Mouse (Mus musculus) spleen, embryonic (tissue): ENCODE data around the gene Gm42906.

Experiments used
- CTCF ChIA-PET: fragments of 350-600 bp; sonication (Branson Sonifier 250); formaldehyde crosslinking; loops from one replicate; lab custom pipeline; 2022; lab: Charles Lee

Gm42906 gene

DNA sequence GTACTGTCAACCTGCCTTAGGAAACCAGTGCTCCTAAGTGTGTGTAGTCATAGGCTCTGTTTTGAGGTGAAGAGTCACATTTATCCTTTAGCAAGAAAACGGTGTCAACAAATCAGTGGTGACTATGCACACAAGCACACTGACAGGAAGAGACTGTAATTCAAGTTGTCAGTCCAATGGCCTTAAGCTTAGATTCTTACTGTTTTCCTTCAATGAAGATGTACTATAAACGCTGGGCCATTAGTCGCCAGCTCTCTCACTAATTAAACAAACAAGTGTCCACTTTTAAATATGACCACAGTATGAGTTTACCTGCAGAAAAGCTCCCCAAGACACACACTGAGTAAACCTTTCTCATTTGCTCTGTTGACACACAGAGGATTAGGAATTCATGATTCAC lies 238.6 kb downstream of the Gm42906 start:
- CTCF ChIA-PET = no interaction called here

DNA sequence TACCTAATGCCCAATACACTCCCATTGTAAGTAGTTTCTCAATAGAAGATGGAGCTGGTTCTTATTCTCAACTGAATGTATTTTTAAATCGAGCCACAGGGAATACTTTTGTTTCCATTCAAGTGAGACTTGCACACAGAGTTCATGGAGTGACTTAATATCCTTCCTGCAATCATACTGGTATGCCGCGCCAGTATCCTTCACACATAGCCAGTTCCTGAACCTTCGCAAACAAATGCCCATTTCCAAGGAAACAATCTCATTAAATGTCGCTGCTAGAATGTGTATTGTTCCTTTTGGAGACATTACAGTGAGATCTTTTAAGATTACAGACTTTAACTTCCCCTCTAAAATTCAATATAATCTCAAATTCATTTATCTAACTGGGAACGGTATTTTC lies 239.3 kb downstream of the Gm42906 start:
- CTCF ChIA-PET = no interaction called here

DNA sequence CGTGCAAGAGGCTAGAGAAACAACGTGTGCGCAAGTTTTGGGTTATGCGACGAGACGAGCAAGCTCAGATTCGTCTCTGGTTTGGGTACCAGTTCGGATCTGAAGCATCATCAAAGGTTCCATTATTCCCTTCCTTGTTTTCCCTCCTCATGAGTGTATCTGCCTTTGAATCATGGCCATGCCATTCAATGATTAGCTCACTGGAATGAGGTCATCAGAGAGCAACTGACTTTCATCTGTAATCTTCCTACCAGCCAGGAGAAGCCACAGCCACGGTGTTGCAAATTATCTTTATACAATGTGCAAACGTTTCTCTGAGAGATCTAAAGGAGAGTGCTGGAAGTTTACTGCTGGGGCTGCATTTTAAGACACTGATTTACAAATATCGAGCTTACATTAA lies 240.6 kb downstream of the Gm42906 start:
- CTCF ChIA-PET = no interaction called here

DNA sequence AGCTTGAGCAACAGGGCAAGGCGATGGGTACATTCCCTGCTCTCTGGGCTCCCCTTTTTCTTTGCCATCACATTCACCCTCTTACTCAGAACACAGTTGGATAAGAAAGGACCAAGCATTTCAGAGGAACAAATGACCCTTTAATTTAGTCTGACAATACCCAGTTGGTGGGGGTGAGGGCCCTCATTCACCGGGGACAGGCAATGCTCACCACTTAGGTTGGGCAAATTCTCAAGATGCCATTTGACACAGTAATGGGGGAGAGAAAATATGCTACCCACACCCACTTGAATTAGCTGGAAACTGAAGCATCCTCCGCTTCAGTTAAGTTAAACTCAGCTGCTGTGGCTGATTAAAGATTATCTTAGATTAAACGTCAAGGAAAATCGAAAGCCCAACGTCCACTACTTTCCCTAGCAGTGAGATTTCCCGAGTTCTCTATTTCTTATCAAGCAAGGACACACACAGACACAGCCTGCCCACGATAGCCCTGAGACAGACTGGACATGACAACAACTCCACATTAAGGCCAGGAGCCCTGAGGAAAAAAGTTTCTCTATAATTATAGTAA lies 242.6 kb downstream of the Gm42906 start:
- CTCF ChIA-PET = no interaction called here

DNA sequence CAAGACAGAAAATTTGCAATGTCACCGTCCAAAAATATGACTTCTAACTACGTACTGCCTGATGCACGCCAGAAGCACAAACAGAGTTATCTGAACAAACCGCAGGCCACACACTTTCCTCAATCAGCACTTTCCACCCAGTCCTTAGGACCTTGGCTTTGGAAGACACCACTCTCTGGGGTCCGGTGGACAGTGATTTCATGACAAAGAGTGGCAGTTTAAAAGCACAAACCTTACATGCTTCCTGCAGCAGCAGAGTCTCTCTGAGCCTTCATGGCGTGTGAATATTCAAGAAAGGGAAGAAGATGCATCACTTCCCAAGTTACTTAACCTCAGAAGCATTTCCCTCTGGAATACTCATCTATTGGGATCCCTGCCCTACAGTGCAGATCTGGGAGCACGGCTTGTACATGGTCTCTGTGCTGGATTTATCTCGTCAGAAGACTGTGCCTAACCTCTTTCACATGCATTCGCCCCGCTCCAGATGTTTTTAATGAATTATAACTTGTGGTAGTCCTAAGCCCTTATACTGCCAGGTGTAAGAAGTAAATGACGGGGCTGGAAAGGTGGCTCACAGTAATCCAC lies 244.2 kb downstream of the Gm42906 start:
- CTCF ChIA-PET = no interaction called here

DNA sequence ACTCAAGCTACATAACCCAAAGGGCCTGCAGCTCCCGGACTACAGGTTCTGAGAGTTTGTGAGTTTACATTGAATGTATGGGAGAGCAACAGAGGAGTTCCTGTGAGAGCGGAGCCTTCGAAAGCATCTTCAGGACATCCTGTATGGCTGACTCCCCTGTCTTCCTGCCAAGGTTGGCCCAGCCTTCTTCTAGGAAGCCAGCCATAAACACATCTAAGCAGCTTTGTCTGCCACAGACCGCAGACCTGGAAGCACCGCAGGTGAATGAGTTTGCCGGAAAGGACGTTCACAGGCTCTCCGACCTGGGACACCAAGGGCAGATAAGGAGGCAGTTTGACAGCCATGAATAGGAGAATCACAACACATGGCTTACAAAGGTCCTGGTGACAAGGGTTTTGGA lies 246.7 kb downstream of the Gm42906 start:
- CTCF ChIA-PET = no interaction called here

DNA sequence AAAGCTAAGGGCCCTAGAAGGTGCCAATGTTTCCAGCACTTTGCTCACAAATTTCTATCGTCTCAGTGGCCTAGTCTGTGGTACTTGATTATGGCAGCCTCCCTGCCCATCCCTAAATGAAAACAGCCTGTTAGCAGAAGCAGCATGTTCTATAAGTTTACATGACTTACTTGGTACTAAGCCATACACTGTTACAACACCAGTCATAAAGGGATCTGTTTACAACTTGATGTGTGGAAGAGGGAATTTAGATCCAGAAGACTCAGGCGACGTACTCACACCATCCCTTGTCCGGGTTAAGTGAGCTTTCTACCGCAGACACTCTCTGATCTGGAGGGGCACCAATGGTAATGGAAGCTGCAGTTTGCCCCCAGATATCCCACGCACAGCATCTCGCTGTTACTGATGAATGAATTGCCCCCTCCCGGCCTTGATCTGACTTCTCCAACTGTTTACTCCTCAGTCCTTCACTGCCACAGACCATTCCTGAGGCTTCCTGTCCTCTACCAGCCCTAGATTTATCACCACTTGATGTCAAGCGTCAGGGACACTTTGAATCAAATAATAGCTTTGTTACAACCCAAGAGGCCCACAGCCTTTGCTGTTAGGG lies 247.7 kb downstream of the Gm42906 start:
- CTCF ChIA-PET = no interaction called here

DNA sequence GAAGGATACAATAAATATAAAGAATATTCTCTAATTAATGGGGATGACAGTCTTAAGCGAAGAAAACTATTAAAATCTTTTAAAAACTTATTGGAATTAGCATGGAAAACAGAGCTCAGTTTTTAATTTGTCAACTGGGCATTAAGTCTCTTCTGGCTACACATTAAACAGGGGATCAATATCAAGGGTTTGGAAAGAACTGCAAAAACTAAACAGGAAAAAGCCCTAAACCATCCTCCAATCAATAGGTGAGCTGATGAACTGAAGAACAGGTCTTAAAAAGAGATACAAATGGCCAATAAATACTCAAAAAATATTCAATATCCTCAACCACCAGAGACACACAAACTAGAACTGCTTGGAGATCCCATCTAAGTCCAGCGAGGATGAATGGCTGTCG lies 250.8 kb downstream of the Gm42906 start:
- CTCF ChIA-PET = no interaction called here

DNA sequence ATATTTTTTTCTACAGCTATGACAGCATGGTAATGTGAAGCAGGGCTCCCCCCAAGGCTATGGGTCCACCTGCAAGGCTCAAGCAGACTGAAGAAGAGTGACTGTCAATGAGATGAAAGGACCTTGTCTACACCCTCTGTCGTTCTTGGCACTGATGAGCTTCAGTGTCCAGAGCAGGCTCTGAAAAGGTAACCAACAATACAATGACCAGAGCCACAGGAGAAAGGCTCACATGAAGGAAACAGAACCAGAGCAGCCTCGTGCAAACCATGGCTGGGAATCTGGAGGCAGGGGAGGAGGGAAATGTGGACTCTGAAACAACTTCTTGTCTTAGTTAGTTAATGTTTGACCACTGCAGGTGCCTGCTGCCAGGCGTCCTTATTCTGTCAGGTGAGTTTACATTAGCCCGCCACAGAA lies 252.1 kb downstream of the Gm42906 start:
- CTCF ChIA-PET = no interaction called here

DNA sequence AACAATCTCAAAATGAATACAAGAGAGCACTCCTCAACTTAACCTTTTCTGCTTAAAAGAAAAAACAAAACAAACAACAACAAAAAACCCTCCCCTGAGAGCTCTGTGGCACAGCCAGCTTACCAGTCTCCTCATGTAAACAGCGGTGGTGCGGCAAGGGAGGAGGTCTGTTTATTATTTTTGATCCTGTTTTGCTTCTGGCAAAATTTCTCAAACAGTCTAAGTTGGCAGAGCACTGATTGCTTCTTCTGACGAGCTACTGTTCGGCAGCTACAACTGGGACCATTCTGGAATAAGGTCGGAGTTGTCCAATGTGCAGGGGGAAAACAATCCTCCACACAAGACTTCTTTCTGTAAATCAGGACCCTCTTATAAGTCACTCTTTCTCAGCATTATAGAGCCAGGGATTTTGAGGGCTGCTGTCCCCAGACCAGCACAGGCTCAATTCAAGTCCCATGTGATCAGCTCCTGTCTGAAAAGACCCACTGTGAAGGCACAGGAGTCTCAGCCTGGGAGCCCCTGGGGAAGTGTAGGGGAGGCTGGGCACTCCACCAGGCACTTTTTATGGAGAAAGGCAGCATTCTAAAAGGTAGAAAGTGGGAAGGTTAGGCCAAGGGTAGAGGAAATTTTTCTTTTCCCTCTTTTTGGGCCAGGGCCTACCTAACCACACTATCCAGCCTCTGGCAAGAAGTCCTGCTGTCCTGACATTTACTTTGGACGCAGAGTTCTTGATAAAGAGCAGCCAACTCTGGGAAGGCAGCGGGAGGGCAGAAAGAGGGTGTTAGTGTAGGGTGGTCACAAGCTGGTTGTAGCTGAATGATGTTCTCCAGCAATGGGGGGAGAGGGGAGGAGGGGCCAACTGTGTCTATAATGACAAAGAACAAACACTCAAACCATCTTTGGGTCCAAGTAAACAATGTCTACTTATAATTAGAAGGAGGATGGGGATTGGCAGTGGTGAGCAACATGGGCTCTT lies 253.2 kb downstream of the Gm42906 start:
- CTCF ChIA-PET = no interaction called here

DNA sequence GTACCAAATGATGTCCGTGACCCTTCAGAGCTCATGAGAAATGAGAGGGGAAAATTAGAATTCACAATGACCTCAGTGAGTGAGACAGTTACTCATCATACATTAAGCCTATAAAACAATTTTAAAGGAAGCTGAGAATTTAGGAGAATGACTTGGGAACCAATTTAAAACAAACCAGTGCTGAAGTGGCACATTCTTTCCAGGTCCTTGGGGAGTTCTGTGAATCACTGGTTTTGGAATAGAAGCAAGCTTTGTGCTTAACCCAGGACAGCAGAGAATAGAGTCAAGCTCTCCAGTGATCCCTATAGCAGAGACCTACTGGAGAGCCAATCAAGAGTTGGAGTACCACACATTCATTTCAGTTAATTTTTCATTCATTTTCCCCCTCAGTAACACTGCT lies 254.2 kb downstream of the Gm42906 start:
- CTCF ChIA-PET = no interaction called here

DNA sequence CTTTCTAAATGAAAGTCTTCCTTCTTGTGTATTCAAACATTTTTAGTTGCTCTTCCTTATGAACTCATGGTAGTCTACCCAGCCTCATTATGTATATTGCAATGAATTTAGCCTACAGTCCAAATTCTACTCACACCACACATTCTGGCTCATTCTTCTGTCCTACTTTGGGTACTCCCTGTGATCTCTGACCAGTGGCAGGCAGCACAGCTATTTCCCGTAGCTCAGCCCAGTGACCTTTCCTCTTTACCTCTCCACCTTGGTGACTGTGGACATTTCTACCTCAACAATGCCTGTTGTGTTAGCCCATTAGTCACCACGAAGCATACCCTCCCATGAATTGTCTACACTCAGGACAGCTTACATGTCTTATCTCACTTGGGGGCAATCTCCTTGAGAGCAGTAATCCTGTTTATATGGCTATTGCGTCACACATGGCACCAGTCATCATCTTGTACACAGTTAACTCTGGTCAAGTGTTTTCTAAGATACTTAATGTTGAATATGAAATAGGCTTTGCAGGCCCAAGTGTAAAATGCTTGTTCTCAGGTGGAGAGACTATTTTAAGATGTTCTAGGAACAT lies 257.7 kb downstream of the Gm42906 start:
- CTCF ChIA-PET = no interaction called here

DNA sequence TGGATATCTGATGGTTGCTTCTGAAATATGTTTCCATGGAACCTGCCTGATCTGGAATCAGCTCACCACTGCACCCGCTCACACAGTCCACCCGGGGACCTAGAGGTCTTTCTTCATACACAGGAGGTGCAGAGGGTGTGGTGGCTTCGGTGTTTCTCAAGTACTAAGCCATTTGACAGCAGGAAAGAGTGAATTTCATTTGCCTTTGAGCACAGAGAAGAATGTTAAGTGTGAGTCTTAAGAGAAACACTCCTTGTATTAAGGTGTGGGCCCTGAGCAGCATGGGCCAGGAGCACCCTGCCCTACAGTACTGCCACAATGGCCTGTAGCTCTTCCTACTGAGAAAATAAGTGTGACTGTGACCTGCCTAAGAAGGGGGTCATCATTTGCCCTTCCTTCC lies 259.8 kb downstream of the Gm42906 start:
- CTCF ChIA-PET = no interaction called here

DNA sequence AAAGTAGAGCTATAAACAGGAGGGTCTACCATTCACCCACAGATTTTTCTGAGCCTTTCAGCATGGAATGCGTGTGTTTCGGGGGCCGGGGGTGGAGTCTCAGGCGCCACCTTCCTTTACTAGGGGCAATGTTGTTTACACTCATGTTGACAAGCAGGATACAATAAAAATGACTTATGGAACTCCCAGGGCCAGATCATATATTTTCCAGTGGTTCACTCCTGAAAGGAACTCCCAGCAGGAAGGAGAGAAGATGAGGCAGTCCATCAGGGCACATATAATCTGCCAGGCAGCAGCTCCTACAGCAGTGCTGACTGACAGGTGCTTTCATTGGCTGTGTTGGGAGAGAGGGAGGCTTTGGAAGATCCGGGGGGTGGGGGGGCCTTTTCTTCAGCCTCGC lies 260.3 kb downstream of the Gm42906 start:
- CTCF ChIA-PET = no interaction called here

DNA sequence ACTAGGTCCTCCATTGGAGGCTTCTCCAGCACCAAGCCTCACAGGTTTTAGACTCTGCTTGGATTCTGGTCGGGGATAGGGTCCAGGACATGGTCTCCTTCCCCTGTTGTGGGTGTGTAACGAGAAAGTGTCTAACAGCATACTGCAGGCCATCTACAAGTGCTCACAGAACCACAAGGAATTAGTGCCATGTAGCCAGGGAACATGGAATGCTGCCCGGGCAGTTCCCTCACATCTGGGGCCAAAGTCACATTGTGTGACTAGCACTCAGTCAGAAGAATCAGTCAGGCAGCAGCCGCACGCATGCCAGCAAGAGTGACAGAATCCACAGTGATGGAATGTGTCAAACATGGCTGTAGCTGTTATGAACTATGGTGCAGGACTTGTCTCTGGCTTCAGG lies 261.7 kb downstream of the Gm42906 start:
- CTCF ChIA-PET = no interaction called here

DNA sequence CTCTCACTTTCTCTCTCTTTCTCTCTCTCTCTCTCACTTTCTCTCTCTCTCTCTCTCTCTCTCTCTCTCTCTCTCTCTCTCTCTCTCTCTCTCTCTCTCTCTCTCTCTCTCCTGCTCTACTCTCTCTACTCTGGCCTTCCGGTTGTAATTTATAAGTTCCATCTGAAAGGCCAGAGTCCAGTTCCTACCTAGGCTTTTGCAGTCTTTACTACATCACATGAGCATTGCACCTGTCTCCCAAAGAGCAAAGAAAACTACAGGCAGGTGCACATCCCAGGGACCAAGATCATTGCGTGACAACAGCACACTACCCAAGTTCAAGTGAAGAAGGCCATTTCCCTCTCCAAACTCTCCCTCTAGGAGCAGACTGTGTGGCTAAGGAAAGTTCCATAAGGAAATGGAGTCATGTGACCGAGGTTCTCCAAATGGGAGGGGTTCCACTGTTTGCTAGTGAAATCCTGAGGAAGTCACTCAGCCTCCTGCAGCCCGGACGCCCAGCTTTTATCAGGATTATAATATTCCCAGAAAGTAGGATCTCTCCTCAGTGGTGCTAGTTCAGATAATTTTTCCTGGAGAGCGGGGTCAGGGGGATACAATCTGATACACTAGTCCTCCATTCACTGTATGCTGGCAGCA lies 262.5 kb downstream of the Gm42906 start:
- CTCF ChIA-PET = no interaction called here

DNA sequence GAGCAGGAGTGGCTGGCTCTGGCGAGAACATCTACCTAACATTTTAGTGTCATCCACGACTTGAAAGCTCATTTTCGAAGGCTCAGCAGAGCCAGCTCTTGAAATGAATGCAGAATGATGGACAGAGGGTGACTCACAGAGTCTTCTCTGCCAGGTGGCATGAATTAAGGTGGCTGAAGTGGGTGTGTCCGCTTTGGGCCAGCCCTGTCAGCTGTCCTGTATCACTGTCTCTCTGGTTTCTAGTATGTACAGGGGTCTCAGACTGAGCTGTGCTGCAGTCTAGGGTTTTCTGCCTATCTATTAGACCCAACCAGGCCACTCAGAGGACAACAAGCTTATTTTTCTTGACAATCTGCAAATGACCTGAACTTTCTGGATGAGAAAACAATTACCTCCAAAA lies 263.1 kb downstream of the Gm42906 start:
- CTCF ChIA-PET = no interaction called here

DNA sequence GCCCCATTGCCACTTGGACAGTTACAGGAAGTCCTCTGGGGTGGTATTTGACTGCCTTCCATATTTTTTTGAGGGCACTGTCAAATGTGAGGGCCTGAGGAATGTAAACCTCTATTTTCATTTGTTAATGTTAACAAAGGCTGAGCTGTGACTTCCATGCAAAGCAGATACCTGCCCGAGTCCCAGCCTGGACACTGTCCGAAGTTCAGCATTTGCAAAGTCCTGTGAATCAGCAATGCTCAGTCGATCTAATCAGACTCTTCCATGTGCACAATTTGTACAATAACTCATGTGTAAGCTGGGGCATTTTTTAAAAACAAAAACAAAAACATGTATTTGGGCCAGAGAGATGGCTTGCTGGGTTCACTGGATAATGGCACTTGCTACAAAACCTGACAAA lies 265.3 kb downstream of the Gm42906 start:
- CTCF ChIA-PET = no interaction called here

DNA sequence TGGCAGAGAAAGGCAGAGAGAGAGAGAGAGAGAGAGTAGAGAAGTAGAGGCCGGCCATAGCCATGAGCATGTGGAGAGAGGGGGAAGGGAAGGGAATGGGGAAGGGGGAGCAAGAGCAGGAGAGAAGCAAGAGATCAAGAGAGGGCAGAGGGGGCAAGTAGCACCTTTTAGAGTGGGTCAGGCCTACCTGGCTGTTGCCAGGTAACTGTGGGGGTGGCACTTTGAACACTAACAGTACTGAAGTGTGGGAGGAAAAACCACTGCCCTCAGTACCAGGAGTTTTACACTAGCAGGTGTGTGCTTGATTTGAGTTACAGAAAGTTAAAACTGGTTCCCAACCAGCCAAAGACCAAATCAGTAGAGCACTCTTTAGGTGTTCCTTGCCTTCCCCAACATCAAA lies 272.7 kb downstream of the Gm42906 start:
- CTCF ChIA-PET = no interaction called here

DNA sequence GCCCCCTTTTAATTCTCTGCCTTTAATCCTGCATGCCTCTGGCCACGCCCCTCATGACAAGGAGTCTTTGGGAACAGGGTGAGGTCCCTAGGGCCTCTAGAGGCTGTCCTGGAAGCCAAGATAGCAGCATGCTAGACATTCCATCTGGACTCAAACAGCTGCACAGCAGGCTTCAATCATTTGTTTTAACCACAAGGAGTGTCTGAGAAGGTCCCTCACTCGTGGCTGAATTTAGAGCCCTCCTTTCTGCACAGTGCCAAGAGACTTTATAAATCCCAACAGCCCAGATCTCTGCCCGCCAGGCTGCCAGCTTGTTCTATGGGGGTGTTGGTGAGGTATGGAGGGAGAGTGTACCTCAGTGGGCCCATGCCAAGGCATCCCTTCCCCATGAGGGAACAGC lies 273.2 kb downstream of the Gm42906 start:
- CTCF ChIA-PET = no interaction called here

DNA sequence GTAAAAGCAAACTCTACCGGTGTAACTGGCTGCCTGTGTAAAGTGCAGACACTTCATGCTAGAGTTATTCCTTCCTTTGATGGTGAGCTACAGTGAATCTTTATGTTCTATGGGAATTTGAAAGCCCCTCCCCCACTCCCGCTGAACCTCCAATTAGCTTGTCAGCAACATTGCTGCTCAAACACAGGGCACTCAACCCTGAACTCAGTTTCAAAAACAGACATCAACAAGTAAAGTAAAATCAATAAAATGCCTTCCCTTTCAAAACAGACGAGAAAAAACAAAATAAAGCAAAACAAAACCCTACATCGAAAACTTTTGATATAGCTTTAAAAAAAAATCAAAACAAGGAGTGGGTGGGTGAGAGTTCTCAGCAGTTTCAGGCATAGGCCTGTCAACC lies 273.9 kb downstream of the Gm42906 start:
- CTCF ChIA-PET = no interaction called here

DNA sequence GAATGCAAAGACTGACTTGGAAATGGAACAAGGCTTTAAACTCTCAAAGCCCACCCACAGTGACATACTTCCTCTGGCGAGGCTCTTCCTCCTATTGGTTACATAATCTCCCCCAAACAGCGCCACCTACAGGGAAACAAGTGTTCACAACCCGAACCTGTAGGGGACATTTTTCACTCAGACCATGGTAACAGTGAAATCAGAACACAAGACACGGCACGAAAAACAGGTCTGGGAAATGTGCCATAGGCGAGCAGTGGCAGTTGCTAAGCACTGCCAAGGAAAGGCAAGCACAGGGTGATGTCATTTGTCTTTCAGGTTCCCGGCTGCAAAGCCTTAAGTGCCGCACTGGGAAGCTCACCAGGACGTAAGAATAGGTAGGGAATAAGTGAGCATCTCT lies 276.4 kb downstream of the Gm42906 start:
- CTCF ChIA-PET = no interaction called here
